Mouse (Mus musculus): Measurements from ENCODE around the gene Nrtn.

DNA sequence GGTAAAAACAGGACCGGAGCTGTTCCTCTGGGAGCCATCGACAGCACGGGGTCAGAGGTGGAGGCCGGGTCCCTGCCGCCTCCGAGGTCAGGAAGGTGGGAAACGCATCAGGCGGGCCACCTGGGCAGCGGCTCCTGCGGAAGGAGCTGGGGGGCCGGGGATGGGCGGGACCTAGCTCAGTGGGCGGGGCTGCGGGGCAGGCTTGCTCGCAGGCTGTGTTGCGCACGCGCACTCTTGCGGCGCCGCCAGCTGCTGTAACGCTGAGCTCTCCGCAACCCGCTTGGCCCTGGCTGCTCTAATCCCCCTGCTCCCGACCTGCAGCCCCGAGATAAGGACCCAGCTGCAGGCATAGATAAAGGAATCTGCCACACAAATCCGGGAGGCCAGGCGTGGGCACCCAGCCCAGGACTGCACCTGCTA is 4.7 kb upstream of the Nrtn start:
- no peak for TF ChIP-seq CTCF (IDR thresholded peaks at IDR 0.05; ENCODE audit: low read depth, low read length)
- TF ChIP-seq POLR2AphosphoS5 (IDR thresholded peaks at IDR 0.05; ENCODE audit: insufficient replicate concordance, low read depth, low read length) = no peak
- TF ChIP-seq GATA1 (IDR thresholded peaks at IDR 0.05; ENCODE audit: borderline replicate concordance, low read length) = no peak
- peak; percentile 94 for TF ChIP-seq TAL1 (conservative IDR thresholded peaks at IDR 0.05; ENCODE audit: low read depth, low read length)
